Mouse (Mus musculus): ENCODE data around the gene Hgfac. TPM values are rescaled to one million over a fixed set of nuclear protein-coding genes. Genes with fewer than 3 reads are reported as not detected.

Hgfac gene
- polyA plus RNA-seq, 1 experiment = 12.9 TPM

- DNase-seq = no peak
- H3K4me1 ChIP-seq (ENCODE audit: control insufficient read depth, insufficient read depth, low read length) = peaks cover 20% of the 10 kb centered on the region
- H3K4me3 ChIP-seq (replicated peaks; ENCODE audit: extremely low read depth, low read depth, low read length) = no peak overlapping the region
- TF ChIP-seq CTCF (IDR thresholded peaks at IDR 0.05; ENCODE audit: insufficient read depth, low read length) (no peak), POLR2A (IDR thresholded peaks at IDR 0.05; ENCODE audit: borderline replicate concordance, extremely low read depth, low read depth, low read length) (no peak)
- WGBS = 64% methylated on average over 1 of the region's 1 CpGs
These were observed 7.7 kb upstream of the Hgfac start for GRCm38 (mm10) chr5:35033619-35034018.

GRCm38 (mm10) chr5:35035141-35035540, 6.2 kb upstream of the Hgfac start:
- no peak for DNase-seq
- 66% methylated on average over 5 of the region's 5 CpGs for WGBS

GRCm38 (mm10) chr5:35035795-35036194, 5.5 kb upstream of the Hgfac start:
- TF ChIP-seq CTCF (IDR thresholded peaks at IDR 0.05; ENCODE audit: insufficient read depth, low read length) = no peak
- TF ChIP-seq POLR2A (IDR thresholded peaks at IDR 0.05; ENCODE audit: borderline replicate concordance, extremely low read depth, low read depth, low read length) = no peak
- whole genome bisulfite sequencing = 41% methylated on average over 4 of the region's 4 CpGs
- no peak for DNase-seq

More at GRCm38 (mm10) chr5:35035141-35035540, 6.2 kb upstream of the Hgfac start:
- peaks cover 20% of the 10 kb centered on the region for H3K4me1 ChIP-seq (ENCODE audit: control insufficient read depth, insufficient read depth, low read length)
- TF ChIP-seq POLR2A (IDR thresholded peaks at IDR 0.05; ENCODE audit: borderline replicate concordance, extremely low read depth, low read depth, low read length) (no peak), CTCF (IDR thresholded peaks at IDR 0.05; ENCODE audit: insufficient read depth, low read length) (no peak)
- no peak overlapping the region for H3K4me3 ChIP-seq (replicated peaks; ENCODE audit: extremely low read depth, low read depth, low read length)

GRCm38 (mm10) chr5:35037438-35037837, 3.9 kb upstream of the Hgfac start:
- H3K4me1 ChIP-seq (ENCODE audit: control insufficient read depth, insufficient read depth, low read length) = peaks cover 23% of the 10 kb centered on the region
- no peak for TF ChIP-seq CTCF (IDR thresholded peaks at IDR 0.05; ENCODE audit: insufficient read depth, low read length)
- TF ChIP-seq POLR2A (IDR thresholded peaks at IDR 0.05; ENCODE audit: borderline replicate concordance, extremely low read depth, low read depth, low read length) = no peak
- DNase-seq = no peak
- H3K4me3 ChIP-seq (replicated peaks; ENCODE audit: extremely low read depth, low read depth, low read length) = no peak overlapping the region

More at GRCm38 (mm10) chr5:35035795-35036194, 5.5 kb upstream of the Hgfac start:
- peaks cover 20% of the 10 kb centered on the region for H3K4me1 ChIP-seq (ENCODE audit: control insufficient read depth, insufficient read depth, low read length)
- H3K4me3 ChIP-seq (replicated peaks; ENCODE audit: extremely low read depth, low read depth, low read length) = no peak overlapping the region

GRCm38 (mm10) chr5:35042431-35043109, 1.3 kb downstream of the Hgfac start:
- 55% methylated on average over 10 of the region's 10 CpGs for WGBS
- DNase-seq = no peak
- H3K4me3 ChIP-seq (replicated peaks; ENCODE audit: extremely low read depth, low read depth, low read length) = no peak overlapping the region

GRCm38 (mm10) chr5:35043110-35043451, 1.8 kb downstream of the Hgfac start:
- Histone ChIP-seq H3K4me1 (ENCODE audit: control insufficient read depth, insufficient read depth, low read length) (peaks cover 3% of the 10 kb centered on the region; the same call in 1 of the 2 replicates), H3K4me3 (replicated peaks; ENCODE audit: extremely low read depth, low read depth, low read length) (no peak overlapping the region)
- peak; percentile 52 for DNase-seq
- 4% methylated on average over 1 of the region's 1 CpGs for WGBS
- TF ChIP-seq POLR2A (IDR thresholded peaks at IDR 0.05; ENCODE audit: borderline replicate concordance, extremely low read depth, low read depth, low read length) (no peak), CTCF (IDR thresholded peaks at IDR 0.05; ENCODE audit: insufficient read depth, low read length) (peak; percentile 75)

More at GRCm38 (mm10) chr5:35042431-35043109, 1.3 kb downstream of the Hgfac start:
- H3K4me1 ChIP-seq (ENCODE audit: control insufficient read depth, insufficient read depth, low read length) = peaks cover 3% of the 10 kb centered on the region; the same call in 1 of the 2 replicates
- TF ChIP-seq CTCF (IDR thresholded peaks at IDR 0.05; ENCODE audit: insufficient read depth, low read length) (no peak), POLR2A (IDR thresholded peaks at IDR 0.05; ENCODE audit: borderline replicate concordance, extremely low read depth, low read depth, low read length) (no peak)

GRCm38 (mm10) chr5:35050541-35050940, 9.2 kb downstream of the Hgfac start:
- Histone ChIP-seq H3K4me3 (replicated peaks; ENCODE audit: extremely low read depth, low read depth, low read length) (no peak overlapping the region), H3K4me1 (ENCODE audit: control insufficient read depth, insufficient read depth, low read length) (0 out of 2 replicates have a peak, but pooled peaks cover 2% of the 10 kb centered on the region)
- 64% methylated on average over 5 of the region's 5 CpGs for WGBS
- DNase-seq = no peak
- TF ChIP-seq CTCF (IDR thresholded peaks at IDR 0.05; ENCODE audit: insufficient read depth, low read length) = peak; percentile 16; the same call in 1 of the 2 replicates
- no peak for TF ChIP-seq POLR2A (IDR thresholded peaks at IDR 0.05; ENCODE audit: borderline replicate concordance, extremely low read depth, low read depth, low read length)

GRCm38 (mm10) chr5:35054628-35055027, 13.3 kb downstream of the Hgfac start:
- no peak for DNase-seq
- no peak overlapping the region for H3K4me3 ChIP-seq (replicated peaks; ENCODE audit: extremely low read depth, low read depth, low read length)
- no peak for TF ChIP-seq POLR2A (IDR thresholded peaks at IDR 0.05; ENCODE audit: borderline replicate concordance, extremely low read depth, low read depth, low read length)
- TF ChIP-seq CTCF (IDR thresholded peaks at IDR 0.05; ENCODE audit: insufficient read depth, low read length) = no peak
- 0 out of 2 replicates have a peak, but pooled peaks cover 2% of the 10 kb centered on the region for H3K4me1 ChIP-seq (ENCODE audit: control insufficient read depth, insufficient read depth, low read length)
- WGBS = 77% methylated on average over 3 of the region's 3 CpGs

GRCm38 (mm10) chr5:35055076-35055475, 13.8 kb downstream of the Hgfac start:
- H3K4me3 ChIP-seq (replicated peaks; ENCODE audit: extremely low read depth, low read depth, low read length) = no peak overlapping the region
- peak; percentile 39 for DNase-seq
- WGBS = 33% methylated on average over 12 of the region's 12 CpGs
- H3K4me1 ChIP-seq (ENCODE audit: control insufficient read depth, insufficient read depth, low read length) = 0 out of 2 replicates have a peak, but pooled peaks cover 2% of the 10 kb centered on the region
- TF ChIP-seq POLR2A (IDR thresholded peaks at IDR 0.05; ENCODE audit: borderline replicate concordance, extremely low read depth, low read depth, low read length) (no peak), CTCF (IDR thresholded peaks at IDR 0.05; ENCODE audit: insufficient read depth, low read length) (no peak)

Data from lung, adult 2 months (tissue).